Mouse (Mus musculus): Measurements from ENCODE around the gene Clk3.

GRCm38 (mm10) chr9:57760416-57761146 lies 5.1 kb downstream of the Clk3 start:
- no peak for TF ChIP-seq CTCF (conservative IDR thresholded peaks at IDR 0.05; ENCODE audit: low read length)
- TF ChIP-seq POU5F1 (IDR thresholded peaks at IDR 0.05; ENCODE audit: borderline replicate concordance, low read length), result no peak

Measured in E14TG2a.4 (cell line).